In the genomic region with DNA sequence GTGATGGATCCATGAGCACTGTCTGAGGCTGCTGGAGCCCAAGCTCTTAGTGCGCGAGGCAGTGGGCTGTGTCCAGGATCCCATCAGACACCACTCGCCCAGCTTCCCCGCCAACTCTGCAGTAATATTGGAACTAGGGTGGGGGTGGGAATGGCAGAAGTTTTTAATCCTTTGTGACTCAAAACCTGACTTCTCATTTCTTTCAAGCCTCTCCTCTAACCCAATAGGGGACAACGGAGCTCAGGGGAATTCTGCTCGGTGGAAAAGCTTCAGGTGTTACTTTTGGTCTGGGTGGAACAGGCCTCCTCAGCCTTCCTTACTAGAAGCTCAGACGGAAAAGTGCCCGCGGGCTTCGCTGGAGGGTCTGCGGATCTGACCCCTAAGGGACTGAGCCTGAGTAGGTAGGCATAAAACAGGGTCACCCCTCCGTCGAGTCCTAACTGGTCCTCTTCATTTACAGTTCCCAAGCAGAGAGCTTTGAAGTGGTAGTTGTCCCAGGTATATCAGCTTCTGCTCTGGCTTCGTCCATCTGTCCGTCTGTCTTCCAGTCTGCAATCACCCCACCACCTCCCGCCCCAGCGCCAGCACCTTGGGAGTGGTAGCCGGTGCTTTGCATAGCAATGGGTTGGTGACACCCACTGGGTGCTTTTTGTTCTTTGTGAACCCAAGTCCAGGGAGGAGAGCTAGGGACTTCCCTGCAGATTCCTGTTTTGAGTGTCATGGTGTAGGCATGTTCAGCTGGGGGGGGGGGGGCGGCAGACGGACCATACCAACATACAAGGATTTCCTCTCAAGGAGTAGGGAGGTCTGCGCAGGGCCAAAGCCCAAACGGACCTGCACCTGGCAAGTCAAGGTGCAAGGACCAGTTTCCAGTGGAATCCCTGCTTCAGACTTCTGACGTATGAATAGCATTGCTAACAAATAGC, we compare ENCODE assay signal across 20 mouse cellular contexts.
"Had no signal": no experiment of that assay in that cellular context is flagged by ENCODE, and none has a peak within 500 bp of the region (broad histone marks: within the 10 kb centered on the region; RNA-seq: fewer than 3 reads in every experiment).

No protein-coding gene starts in this region.

- H3K27me3 ChIP-seq: limb, embryonic 13.5 days; liver, embryonic 15.5 days; midbrain, embryonic 12.5 days; midbrain, embryonic 15.5 days; neural tube, embryonic 12.5 days; neural tube, embryonic 15.5 days; stomach, embryonic 15.5 days had no signal

- H3K36me3 ChIP-seq: limb, embryonic 10.5 days; limb, embryonic 13.5 days; liver, embryonic 12.5 days; liver, embryonic 15.5 days; midbrain, embryonic 12.5 days; midbrain, embryonic 15.5 days; neural tube, embryonic 12.5 days; neural tube, embryonic 15.5 days; stomach, embryonic 15.5 days had no signal

- H3K27ac ChIP-seq: kidney, postnatal 0 days; limb, embryonic 10.5 days; limb, embryonic 13.5 days; liver, embryonic 12.5 days; liver, embryonic 15.5 days; macrophage; midbrain, embryonic 12.5 days; midbrain, embryonic 15.5 days; neural tube, embryonic 12.5 days; neural tube, embryonic 15.5 days; stomach, embryonic 15.5 days had no signal

- H3K4me2 ChIP-seq: limb, embryonic 13.5 days; liver, embryonic 12.5 days; liver, embryonic 15.5 days; midbrain, embryonic 12.5 days; midbrain, embryonic 15.5 days; neural tube, embryonic 12.5 days; neural tube, embryonic 15.5 days; stomach, embryonic 15.5 days had no signal

- H3K4me3 ChIP-seq: limb, embryonic 10.5 days; limb, embryonic 13.5 days; liver, embryonic 12.5 days; liver, embryonic 15.5 days; midbrain, embryonic 12.5 days; midbrain, embryonic 15.5 days; neural tube, embryonic 12.5 days; neural tube, embryonic 15.5 days; stomach, embryonic 15.5 days had no signal

- DNase-seq: kidney, adult 18-20 months; kidney, adult 9 months; kidney, postnatal 25 days; liver; lung, adult 2 months; right cerebral cortex, adult 18-20 months; right cerebral cortex, postnatal 14 days; right cerebral cortex, postnatal 4 days; spleen, adult 18-20 months had no signal

- ATAC-seq: liver, embryonic 12.5 days; midbrain, embryonic 15.5 days had no signal

- H3K9me3 ChIP-seq: limb, embryonic 10.5 days; limb, embryonic 13.5 days; liver, embryonic 12.5 days; liver, embryonic 15.5 days; midbrain, embryonic 12.5 days; midbrain, embryonic 15.5 days; neural tube, embryonic 12.5 days; neural tube, embryonic 15.5 days; stomach, embryonic 15.5 days had no signal

- H3K4me1 ChIP-seq: limb, embryonic 10.5 days; limb, embryonic 13.5 days; liver, embryonic 12.5 days; liver, embryonic 15.5 days; midbrain, embryonic 12.5 days; midbrain, embryonic 15.5 days; neural tube, embryonic 12.5 days; neural tube, embryonic 15.5 days; stomach, embryonic 15.5 days had no signal

- H3K9ac ChIP-seq: limb, embryonic 13.5 days; liver, embryonic 12.5 days; liver, embryonic 15.5 days; midbrain, embryonic 12.5 days; midbrain, embryonic 15.5 days; neural tube, embryonic 12.5 days; neural tube, embryonic 15.5 days; stomach, embryonic 15.5 days had no signal
